Mouse (Mus musculus) kidney, embryonic 14.5 days (tissue): ENCODE data around the gene Arf1. TPM values are rescaled to one million over a fixed set of nuclear protein-coding genes. Genes with fewer than 3 reads are reported as not detected.

Experiments
- ATAC-seq: fragments of 200-750 bp; cut with Nextera tagmentation; 2 replicates; pipeline ENCODE4 v1.8.0; 2017; ENCODE audit warnings: moderate number of reproducible peaks, mild to moderate bottlenecking, moderate TSS enrichment, moderate library complexity; ENCODE audit not compliant: low FRiP score, low TSS enrichment
- H3K27ac ChIP-seq: fragments of 300-500 bp; sonication (generic); 2 replicates; pipeline ENCODE4 v1.5.1; 2014; ENCODE audit warnings: low read depth, mild to moderate bottlenecking, low read length, moderate library complexity, mixed read lengths
- H3K27me3 ChIP-seq: fragments of 300-500 bp; sonication (generic); 2 replicates; pipeline ENCODE4 v1.6.1; 2014; ENCODE audit warnings: mild to moderate bottlenecking, low read length; ENCODE audit not compliant: control insufficient read depth, insufficient read depth
- H3K36me3 ChIP-seq: fragments of 300-500 bp; sonication (generic); 2 replicates; pipeline ENCODE4 v1.6.1; 2014; ENCODE audit warnings: low read length, mixed read lengths; ENCODE audit not compliant: control insufficient read depth, insufficient read depth
- H3K4me1 ChIP-seq: fragments of 300-500 bp; sonication (generic); 2 replicates; pipeline ENCODE4 v1.6.1; 2014; ENCODE audit warnings: low read length, mixed read lengths; ENCODE audit not compliant: control insufficient read depth, insufficient read depth
- H3K4me2 ChIP-seq: fragments of 300-500 bp; sonication (generic); replicated peaks from 2 replicates; pipeline ENCODE4 v1.6.1; 2014; ENCODE audit warnings: low read depth, mild to moderate bottlenecking, low read length
- H3K4me3 ChIP-seq: fragments of 300-500 bp; sonication (generic); 2 replicates; pipeline ENCODE4 v1.5.1; 2014; ENCODE audit warnings: mild to moderate bottlenecking, low read length
- H3K9ac ChIP-seq: fragments of 300-500 bp; sonication (generic); 2 replicates; pipeline ENCODE4 v1.6.1; 2014; ENCODE audit warnings: low read depth, mild to moderate bottlenecking, low read length, moderate library complexity
- H3K9me3 ChIP-seq: fragments of 300-500 bp; sonication (generic); 2 replicates; pipeline ENCODE4 v1.6.1; 2016; ENCODE audit warnings: low read length; ENCODE audit not compliant: control insufficient read depth
- WGBS: fragments of 180-500 bp; shearing (Covaris S2); extraction: QIAGEN DNeasy Blood & Tissue Kit; methylation state at CpG from one replicate; pipeline ENCODE4 v1.1.7; 2014; 5-methylcytosine and 5-hydroxymethylcytosine counted together
- polyA plus RNA-seq: library from polyadenylated mRNA; unstranded; fragments of >200 nt; fragmentation: Nextera tagmentation; extraction: Ambion mirVana; gene quantifications from 2 replicates; pipeline ENCODE4 v1.2.1, GENCODE M21; 2014

Arf1 gene
- polyA plus RNA-seq, result 544 and 644 TPM in 2 replicates

DNA sequence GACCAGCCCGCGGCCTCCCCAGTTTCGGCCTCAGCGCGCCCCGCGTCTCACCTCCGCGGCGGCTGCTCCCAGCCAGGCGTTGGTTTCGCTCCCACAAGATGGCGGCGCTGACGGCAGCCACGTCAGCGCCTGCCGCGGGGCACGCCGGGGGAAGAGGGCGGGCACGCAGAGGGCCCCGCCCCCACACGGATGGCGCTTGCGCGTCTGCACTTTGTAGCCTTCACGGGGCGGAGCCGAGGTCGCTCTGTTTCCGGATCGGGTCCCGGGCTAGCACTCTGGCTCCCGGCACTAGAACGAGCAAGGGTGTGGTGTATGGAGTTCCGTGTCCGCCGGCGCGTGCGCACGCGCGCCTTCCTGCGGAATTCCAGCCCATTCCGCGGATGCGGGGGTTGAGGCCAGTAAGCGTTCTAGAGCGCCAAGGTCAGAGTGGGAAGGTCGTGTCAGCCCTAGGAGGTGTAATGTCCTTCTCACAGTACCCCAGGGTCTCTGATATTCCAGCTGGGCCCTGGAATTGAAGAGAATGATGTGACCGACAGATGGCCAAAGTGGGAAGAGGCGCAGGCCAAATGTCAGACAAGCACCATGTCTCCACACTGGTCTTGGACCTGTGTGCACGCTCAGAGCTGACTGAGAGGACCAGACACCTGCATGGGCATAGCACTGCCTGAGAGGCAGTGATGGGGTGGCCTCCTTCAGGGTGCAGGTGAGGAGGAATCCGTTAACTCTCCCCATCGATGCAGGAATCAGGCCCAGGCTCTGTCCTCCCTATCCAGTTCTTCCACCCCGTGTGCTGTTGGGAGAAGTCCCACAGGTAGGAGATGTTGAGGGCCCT is at the start of gene Arf1:
Gene Arf1 (minus strand): TSS at position 149 of the 832 bp plus-strand sequence.
- 5% methylated on average over 57 of the region's 59 CpGs for WGBS
- peaks cover 22% of the 10 kb centered on the region for H3K4me1 ChIP-seq
- H3K4me3 ChIP-seq, result peak within 1 kb of the TSS; percentile 100
- H3K27me3 ChIP-seq, result no peaks in the 10 kb centered on the region
- peak; percentile 96 for ATAC-seq
- peak within 1 kb of the TSS; percentile 88 for H3K4me2 ChIP-seq
- H3K36me3 ChIP-seq, result peaks cover 6% of the 10 kb centered on the region
- H3K27ac ChIP-seq, result peak within 1 kb of the TSS; percentile 94
- peak within 1 kb of the TSS; percentile 96 for H3K9ac ChIP-seq
- no peaks in the 10 kb centered on the region for H3K9me3 ChIP-seq

DNA sequence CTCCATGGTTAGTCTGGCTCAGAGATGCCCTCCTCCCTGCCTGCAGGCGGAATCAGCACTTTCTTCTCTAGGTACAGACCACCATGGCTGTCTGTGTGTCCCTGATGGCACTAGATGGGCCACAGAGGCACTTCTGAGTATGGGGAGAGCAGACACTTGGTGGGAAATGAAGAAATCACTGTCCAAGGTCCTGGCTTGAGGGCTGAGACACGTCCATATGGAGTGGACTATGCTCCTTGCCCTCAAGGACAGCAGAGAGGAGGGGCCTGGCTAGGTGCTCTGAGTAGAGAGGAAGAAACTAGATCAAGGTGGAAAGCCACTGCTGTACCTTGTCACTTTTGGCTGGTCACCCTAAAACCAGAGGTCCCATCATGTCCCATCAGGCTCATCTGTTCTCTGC is 48.8 kb upstream of the Arf1 start:
- no peak overlapping the region for H3K4me3 ChIP-seq
- no peak overlapping the region for H3K9ac ChIP-seq
- H3K9me3 ChIP-seq, result no peaks in the 10 kb centered on the region
- no peaks in the 10 kb centered on the region for H3K4me1 ChIP-seq
- 33% methylated on average over 2 of the region's 2 CpGs for WGBS
- H3K4me2 ChIP-seq, result no peak overlapping the region
- H3K36me3 ChIP-seq, result no peaks in the 10 kb centered on the region
- no peak overlapping the region for H3K27ac ChIP-seq
- no peak for ATAC-seq
- no peaks in the 10 kb centered on the region for H3K27me3 ChIP-seq

DNA sequence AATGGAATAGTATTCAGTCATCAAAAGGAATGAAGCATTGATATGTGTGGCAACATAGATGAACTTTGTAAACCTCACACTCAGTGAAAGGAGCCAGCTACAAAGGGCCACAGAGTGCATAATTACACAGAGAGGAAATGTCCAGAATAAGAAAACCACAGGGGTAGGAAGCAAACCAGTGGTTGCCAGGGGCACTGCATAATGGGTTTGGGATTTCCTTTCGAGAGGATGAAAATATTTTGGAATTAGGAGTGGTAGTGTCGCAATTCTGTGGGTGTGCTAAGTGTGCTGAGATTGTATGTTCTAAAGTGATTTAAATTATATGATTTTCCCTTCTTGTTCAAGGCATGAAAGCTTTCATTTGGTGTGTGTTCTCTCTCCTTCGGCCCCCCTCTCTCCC is 46.1 kb upstream of the Arf1 start:
- no peak overlapping the region for H3K4me3 ChIP-seq
- H3K9me3 ChIP-seq, result peaks cover under 1% of the 10 kb centered on the region; the same call in 1 of the 2 replicates
- H3K27me3 ChIP-seq, result no peaks in the 10 kb centered on the region
- no peak overlapping the region for H3K9ac ChIP-seq
- no peaks in the 10 kb centered on the region for H3K4me1 ChIP-seq
- WGBS, result 87% methylated on average over 3 of the region's 3 CpGs
- no peaks in the 10 kb centered on the region for H3K36me3 ChIP-seq
- ATAC-seq, result no peak
- H3K27ac ChIP-seq, result no peak overlapping the region
- no peak overlapping the region for H3K4me2 ChIP-seq

DNA sequence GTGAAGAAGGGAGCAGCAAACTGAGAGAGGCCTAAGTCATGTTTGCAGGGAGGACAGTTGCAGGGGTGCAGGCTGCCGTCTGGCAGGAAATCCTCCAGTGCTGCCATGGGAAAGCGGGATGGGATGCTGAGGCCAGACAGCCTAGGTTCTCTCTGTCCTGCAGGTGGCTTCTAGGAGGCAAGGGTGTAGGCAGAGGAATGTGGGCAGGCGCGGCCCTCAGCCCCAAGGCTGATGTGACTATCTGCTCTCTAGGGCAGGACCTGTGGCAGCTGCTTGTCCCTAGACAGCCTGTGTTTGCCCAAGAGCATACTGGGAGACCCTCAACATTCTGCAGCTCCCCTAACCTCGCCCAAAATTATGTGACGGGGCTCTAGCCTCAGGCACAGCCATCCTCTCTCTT is 38.7 kb upstream of the Arf1 start:
- Histone ChIP-seq H3K4me1 (0 out of 2 replicates have a peak, but pooled peaks cover 5% of the 10 kb centered on the region), H3K9me3 (peaks cover 5% of the 10 kb centered on the region; the same call in 1 of the 2 replicates), H3K27ac (no peak overlapping the region), H3K27me3 (peaks cover 35% of the 10 kb centered on the region), H3K36me3 (no peaks in the 10 kb centered on the region), H3K4me2 (no peak overlapping the region), H3K9ac (no peak overlapping the region), H3K4me3 (no peak overlapping the region)
- ATAC-seq, result no peak
- WGBS, result 39% methylated on average over 6 of the region's 6 CpGs

DNA sequence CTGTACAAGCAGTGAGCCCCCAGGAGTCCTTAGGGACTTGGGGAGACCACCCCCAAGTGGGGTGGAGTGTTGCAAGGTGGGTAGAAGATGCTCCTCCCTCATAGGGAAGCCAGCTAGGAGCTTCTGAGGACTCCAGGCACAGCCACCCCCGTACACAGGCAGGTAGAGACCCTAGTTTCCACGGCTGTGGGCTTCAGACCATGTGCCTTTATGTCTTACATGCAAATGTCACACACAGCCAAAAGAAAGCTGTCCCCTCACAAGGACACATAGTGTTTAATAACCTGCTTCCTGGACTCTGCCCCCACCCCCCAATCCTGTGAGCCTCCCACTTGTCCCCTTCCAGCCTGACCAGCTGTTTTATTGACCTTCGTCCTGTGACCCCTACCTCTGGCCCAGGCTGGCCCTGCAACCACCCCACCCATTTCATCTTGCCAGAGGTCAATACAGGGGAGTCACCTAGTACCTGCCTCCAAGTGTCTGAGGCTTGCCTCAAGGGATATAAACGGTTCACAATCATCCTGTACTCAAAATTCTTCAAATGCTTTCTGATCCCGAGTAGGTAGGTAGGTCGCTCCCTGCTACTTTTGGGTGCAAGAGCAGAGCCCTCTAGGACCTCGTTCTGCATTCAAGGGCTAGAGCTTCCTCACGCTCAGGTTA is 37.2 kb upstream of the Arf1 start:
- Histone ChIP-seq H3K4me1 (0 out of 2 replicates have a peak, but pooled peaks cover 5% of the 10 kb centered on the region), H3K4me3 (no peak overlapping the region), H3K36me3 (no peaks in the 10 kb centered on the region), H3K9ac (no peak overlapping the region), H3K27ac (no peak overlapping the region), H3K9me3 (peaks cover 5% of the 10 kb centered on the region; the same call in 1 of the 2 replicates), H3K4me2 (no peak overlapping the region), H3K27me3 (peaks cover 35% of the 10 kb centered on the region)
- 58% methylated on average over 8 of the region's 8 CpGs for WGBS
- no peak for ATAC-seq

DNA sequence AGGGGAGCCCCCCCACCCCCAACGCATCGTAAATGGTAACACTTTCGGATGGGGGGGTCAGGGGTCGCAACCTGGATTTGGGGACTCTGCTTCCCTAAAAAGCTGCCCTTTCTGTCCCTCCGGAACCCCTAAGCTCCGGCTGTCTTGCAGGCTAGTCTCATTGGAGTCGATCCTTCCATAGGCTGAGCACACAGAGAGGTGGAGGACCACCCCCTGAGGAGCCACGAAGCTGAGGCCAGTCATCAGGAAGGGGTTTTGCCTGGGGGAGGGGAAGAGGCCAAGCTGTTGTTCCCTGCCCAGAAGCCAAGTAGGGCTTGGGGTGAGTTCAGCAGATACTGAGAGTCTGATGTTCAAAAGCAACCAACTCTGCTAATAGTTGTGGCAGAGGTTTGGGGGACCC is 36.5 kb upstream of the Arf1 start:
- 8% methylated on average over 8 of the region's 8 CpGs for WGBS

DNA sequence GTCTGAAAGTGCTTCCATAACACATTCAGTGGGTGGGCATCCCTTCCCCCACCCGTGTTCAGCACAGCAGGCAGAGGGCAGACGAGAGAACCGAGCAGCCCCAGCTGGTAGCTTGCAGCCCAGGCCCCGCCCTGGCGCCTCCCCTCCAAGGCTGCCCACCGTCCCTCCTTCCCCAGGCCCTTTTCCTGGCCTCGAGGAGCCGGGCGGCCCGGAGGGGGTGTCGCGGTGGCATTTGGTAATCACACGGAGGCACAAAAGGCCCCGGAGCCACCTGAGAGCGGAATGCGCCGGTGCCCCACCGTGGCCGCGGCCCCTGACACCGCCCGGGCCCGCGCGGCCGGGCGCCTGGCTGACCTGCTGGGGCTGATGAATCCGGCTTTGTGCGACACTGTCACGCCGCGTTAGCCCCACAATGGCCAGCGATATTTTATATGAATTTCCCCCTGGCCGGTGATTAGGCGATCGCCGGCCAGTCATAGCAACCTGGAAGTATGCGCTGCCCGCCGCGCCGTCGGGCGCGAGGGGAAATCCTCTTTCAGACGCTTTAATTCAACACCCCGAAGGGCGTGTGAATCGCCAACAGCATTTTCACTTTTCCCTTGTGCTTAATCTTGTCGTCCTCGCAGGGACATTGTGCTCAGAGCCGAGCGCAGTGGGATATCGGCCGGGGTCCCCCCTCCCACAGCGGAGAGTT is 35.9 kb upstream of the Arf1 start:
- Histone ChIP-seq H3K27me3 (peaks cover 35% of the 10 kb centered on the region), H3K4me1 (0 out of 2 replicates have a peak, but pooled peaks cover 5% of the 10 kb centered on the region), H3K27ac (no peak overlapping the region), H3K9ac (peak overlapping the region; percentile 65), H3K9me3 (peaks cover 3% of the 10 kb centered on the region; the same call in 1 of the 2 replicates), H3K4me3 (peak overlapping the region; percentile 53), H3K4me2 (peak overlapping the region; percentile 91), H3K36me3 (no peaks in the 10 kb centered on the region)
- WGBS, result 1% methylated on average over 56 of the region's 56 CpGs
- peak; percentile 82 for ATAC-seq

More for the DNA sequence above, 36.5 kb upstream of the Arf1 start:
- H3K4me3 ChIP-seq, result peak overlapping the region; percentile 53
- 0 out of 2 replicates have a peak, but pooled peaks cover 5% of the 10 kb centered on the region for H3K4me1 ChIP-seq
- peaks cover 35% of the 10 kb centered on the region for H3K27me3 ChIP-seq
- no peak for ATAC-seq
- peak overlapping the region; percentile 91 for H3K4me2 ChIP-seq
- peaks cover 5% of the 10 kb centered on the region; the same call in 1 of the 2 replicates for H3K9me3 ChIP-seq
- H3K9ac ChIP-seq, result peak overlapping the region; percentile 65; the same call in 1 of the 2 replicates
- no peak overlapping the region for H3K27ac ChIP-seq
- no peaks in the 10 kb centered on the region for H3K36me3 ChIP-seq

DNA sequence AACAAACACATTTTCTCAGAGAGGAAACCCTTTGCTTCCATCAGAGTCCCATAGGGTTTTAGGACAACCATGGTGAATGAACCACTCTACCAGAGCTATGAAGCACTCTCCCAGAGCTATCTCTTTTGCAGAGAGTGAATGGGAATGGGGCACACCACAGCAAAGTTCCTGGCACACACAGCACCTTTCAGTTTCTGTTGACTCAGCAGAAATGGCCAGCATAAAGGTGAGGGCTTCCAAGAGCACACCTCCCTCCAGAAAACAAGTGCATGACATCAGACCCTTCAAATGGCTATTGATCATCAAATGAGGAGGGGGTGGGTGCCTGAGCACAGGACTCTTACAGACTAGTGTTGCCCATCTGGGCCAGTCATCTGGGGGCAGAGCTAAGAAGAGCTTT is 34.2 kb upstream of the Arf1 start:
- no peak overlapping the region for H3K4me3 ChIP-seq
- no peak overlapping the region for H3K4me2 ChIP-seq
- ATAC-seq, result no peak
- peaks cover 35% of the 10 kb centered on the region for H3K27me3 ChIP-seq
- no peak overlapping the region for H3K9ac ChIP-seq
- H3K36me3 ChIP-seq, result no peaks in the 10 kb centered on the region
- no peaks in the 10 kb centered on the region for H3K9me3 ChIP-seq
- H3K4me1 ChIP-seq, result 0 out of 2 replicates have a peak, but pooled peaks cover 5% of the 10 kb centered on the region
- H3K27ac ChIP-seq, result no peak overlapping the region
